Mouse (Mus musculus): ENCODE results near the gene Rexo1. TPM values are rescaled to one million over a fixed set of nuclear protein-coding genes. Genes with fewer than 3 reads are reported as not detected.

Rexo1 gene
- total RNA-seq, 4 experiments from 2014 or later, result 54.2 to 60.1 (median 57.0) TPM

DNA sequence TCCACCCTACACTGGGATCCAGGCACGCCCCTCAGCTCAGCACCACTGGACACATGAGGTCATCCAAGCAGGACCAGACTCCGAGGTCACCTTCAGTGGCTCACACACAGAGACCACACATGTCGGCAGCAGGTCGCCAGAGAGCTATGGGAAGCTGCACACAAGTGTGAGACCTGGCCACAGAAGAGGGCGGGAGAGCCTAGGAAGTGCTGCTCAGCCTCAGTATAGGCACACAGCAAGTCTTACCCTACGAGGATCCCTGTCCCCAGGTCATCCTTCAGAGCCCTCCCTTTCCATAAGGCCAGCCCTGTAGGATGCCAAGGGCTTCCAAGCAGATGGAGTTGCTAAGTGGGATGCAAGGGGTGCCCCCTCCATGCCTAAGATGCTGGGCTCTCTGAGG, 7.4 kb downstream of the Rexo1 start:
- DNase-seq, result no peak

DNA sequence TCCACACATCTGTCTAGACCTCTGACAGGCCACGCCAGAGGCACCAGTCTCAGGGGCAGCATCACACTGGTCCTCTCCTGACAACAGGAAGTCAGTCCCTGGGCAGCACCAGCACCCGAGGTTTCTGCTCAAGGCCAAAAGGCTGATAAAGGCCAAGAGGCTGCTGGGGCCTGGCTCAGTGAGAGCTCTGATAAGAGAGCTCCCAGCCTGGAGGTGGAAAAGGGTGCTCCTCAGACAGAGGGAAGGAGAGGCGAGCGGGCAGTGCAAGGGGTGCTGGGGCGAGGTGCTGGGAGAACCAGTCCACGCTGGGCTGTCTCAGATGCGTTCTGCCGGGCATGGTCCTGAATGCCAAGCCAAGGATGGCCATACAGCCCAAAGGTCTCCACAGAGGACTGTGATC, 7.8 kb downstream of the Rexo1 start:
- DNase-seq, result no peak

DNA sequence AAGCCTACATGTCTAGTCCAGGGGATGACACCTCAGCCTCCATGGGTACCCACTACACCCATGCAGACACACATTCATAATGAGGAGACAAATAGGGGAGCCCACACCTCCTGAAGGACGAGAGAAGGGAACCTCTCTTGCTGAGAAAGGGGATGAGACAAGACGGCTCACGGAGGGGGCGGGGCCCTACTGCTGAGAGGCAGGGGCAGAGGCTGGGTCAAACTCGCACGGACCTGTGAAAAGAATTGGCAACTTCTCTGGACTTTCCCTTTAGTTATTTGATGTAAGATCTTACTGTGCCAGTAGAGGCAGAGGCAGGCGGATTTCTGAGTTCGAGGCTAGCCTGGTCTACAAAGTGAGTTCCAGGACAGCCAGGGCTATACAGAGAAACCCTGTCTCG, 9.0 kb downstream of the Rexo1 start:
- no peak for DNase-seq

DNA sequence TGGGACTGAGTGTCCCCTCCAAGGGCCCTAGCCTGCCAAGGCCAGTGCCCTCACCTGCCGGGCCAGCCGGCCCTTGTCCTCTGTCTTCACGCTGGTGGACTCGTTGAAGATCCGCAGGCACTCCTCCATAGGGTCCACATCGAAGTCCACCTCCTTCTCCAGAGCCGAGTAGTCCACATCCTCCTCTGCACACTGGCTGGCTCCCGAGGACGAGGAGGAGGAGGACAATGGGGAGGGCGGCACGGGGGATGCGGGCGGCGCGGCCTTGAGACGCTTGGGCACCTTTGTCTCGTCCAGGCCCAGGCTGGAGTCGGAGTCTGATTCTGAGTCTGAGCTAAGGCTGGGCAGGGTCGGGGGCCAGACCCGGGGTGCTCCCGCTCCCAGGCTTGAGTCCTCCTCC, 12.1 kb downstream of the Rexo1 start:
- no peak for DNase-seq

DNA sequence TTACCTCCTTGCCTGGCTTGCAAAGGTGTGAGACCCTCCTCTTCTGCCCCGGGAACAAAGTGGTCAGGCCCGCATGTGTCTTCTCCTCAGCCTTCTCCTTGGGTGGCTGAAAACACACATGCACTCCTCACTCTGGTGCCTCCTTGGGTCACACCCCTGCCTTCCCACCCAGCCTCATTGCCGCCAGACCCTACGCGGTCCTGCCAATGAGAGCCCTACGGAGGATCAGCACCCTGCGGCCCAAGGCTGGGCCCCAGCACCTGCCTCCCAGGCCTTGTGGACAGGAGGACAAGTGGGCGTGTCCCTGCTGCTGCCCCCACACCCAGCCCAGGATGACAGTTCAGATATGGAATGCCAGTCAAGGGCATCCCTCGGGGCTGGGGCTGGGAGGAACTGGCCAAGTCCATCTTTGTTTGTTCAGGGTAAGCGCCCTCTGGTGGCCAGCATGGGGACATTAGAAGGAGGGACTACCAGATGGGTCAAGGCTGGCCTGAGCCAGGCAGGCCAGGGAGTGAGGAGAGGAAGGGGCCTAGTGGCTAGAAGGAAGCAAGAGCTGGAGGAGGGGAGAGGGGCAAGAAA, 12.8 kb downstream of the Rexo1 start:
- DNase-seq, result peak; percentile 92

DNA sequence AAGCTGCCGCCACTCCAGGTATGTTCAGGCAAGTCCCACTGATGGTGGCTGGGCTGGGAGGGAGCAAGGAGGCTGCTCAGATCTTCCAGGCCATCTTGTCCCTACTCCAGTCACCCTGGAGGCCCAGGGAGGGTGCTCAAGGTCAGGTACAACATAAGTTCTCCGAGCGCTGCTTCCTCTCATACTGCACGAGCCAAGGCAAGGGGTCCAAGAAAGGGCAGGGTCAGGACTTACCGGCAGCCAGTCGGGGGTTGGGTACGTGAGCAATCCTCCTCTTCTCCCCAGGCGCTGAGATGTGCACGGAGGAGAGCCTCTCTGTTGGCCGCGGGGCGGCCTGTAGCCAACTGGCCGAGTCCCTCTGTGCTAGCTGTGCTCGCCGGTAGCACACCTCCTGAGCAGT, 13.8 kb downstream of the Rexo1 start:
- no peak for DNase-seq

DNA sequence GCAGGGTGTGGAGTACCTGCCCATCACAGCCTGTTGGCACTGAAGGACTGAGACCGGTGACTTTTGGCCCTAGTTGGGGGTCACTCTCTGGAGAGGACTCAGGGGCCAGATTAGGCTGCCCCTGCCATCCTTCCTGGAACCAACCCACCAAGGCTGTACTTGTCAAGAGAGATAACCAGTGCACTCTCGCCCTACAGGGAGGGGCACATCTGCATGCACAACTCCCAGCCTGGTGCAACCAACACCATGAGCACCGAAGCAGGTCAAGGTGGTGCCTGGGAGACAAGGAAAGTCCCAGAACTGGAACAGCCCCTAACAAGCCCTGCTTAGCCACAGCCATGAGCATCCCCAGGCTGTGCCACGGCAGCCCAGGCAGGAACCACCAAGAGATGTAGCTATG, 14.4 kb downstream of the Rexo1 start:
- no peak for DNase-seq

DNA sequence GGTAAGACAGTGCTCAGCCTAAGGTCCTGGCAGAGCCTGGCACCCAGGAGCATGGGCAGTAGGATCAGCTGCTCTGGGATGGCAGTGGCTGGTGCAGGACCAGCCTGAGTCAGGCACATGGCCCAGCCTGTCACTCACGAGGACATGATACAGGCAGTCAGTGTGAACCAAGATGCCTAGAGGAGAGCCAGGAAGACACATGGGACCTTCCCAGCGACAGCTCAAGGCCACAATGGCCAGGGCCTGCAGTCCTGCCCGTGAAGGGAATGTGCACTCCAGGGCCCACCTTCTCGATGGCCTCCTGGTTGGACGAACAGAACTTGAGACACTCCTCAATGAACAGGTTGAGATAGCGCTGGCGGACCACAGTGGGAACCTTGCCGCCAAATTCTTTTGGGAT, 15.8 kb downstream of the Rexo1 start:
- no peak for DNase-seq

DNA sequence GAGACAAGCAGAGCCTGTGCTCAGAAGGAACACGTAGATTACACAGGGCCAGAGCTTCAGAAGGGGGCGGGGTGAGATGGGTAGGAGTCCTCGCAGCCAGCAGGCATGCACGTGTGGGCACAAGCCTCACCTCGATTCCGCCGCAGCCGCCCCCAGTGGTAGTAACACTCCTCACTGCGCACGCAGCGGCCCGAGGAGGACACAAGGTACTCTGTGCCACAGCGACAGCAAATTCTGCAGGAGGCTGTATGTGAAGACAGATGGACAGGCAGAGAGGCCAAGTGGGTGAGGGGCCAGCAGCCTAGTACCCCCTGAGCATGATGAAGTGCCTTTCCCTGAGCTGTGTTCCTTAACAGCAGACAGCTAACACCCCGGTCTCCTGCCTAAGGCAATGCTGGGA, 17.5 kb downstream of the Rexo1 start:
- DNase-seq, result no peak

DNA sequence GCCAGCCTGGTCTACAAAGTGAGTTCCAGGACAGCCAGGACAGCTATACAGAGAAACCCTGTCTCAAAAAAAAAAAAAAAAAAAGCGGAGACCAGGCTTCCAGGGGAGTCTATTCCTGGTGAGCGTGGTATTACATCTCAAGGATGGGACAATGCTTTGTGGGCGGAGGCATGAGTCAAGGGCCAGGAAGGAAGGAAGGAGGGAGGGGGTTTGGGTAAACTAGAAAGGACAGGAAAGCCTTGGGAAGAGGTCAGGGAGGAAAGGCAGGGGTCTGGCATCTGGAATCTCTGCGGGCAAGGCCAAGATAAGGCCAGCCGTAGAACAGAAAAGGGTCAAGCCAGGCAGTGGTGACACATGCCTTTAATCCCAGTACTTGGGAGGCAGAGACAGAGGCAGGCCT, 21.9 kb downstream of the Rexo1 start:
- no peak for DNase-seq

DNA sequence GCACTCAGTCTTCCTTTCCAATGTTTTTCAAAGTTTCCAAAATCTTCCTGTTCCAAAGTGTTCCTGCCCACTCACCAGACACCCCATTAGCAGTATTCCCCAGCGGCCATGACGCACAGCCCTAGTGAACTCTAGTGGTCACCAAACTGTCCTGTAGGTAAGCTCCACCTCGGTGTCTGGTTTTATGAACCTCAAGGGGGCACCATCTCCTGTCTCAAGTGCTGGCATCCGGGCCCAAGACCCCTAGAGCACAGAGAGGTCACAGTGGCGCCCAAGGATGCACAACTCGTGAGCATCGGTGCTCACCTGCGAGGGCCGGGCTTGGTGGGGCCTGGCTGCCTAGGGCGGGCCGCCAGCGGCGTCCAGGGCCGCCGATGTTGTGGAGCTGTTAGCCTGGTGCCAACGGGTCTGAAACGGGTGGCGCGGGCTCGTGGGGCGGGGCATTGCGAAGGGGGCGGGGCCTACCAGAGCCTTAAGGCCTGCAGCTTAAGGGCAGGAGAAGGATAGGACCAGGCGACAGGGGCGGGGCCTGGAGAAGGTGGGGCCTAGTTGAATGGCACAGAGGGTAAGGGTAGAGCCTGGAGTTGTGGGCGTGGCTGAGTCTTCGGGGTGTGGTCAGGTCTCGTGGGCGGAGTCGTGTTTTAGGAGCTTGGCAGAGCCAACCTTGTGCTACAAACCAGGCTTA, 22.5 kb downstream of the Rexo1 start, which contains the start of gene Atp8b3:
TSS of gene Atp8b3 (minus strand) at position 415 of the 685 bp plus-strand sequence.
- peak; percentile 96 for DNase-seq

DNA sequence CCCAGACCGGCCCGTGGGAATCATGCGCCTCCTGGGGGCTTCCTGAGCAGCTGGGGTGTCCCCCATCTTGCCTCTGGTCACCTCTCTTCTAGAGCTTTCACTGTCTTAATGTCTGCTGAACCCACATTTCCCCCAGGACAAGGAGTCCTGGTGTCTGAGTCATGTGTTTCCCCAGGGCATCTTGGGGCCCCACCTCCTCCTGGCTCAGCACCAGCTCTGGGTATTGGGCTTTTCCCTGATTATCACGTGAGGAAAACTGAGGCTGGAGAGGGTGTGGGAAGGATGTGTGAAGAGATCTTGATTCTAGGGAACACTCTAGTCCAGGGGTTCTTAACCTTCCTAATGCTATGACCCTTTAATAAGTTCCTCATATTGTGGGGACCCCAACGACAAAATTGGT, 23.2 kb downstream of the Rexo1 start:
- no peak for DNase-seq

DNA sequence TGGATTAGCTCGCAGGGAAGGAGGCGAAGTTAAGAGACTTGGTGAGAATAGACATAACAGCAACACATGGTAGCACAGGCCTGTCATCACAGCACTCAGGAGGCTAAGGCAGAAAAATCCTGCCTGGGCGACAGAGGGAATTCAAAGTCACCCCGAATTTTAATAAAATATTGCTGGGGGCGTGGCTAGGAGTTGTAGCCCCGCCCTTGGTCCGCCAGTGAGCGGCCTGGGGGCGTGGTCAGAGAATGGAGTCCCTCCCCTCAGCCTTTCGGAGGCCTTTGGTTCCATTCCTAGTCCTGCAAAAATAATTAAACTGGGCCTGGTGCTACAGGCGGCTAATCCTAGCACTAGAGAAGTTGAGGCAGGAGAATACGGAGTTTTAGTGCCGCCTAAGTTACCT, 25.6 kb downstream of the Rexo1 start:
- no peak for DNase-seq

DNA sequence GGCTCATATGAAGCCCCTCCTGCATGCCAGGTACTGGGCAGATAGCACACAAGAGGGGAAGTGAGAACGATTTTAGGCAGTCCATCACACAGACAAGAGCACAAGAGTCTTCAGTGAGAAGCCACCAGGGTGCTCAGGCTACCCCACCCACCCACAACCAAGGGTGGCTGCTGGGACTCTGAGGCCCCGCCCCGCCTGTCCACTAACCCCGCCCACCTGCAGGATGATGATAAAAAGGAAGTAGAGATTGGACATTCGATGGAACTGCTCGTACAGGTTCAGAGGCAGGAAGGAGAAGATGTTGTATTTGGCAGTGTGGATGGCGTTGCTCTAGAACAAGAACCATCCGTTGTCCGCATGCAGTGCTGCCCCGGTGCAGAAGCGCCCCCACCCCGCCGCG, 26.3 kb downstream of the Rexo1 start:
- no peak for DNase-seq

DNA sequence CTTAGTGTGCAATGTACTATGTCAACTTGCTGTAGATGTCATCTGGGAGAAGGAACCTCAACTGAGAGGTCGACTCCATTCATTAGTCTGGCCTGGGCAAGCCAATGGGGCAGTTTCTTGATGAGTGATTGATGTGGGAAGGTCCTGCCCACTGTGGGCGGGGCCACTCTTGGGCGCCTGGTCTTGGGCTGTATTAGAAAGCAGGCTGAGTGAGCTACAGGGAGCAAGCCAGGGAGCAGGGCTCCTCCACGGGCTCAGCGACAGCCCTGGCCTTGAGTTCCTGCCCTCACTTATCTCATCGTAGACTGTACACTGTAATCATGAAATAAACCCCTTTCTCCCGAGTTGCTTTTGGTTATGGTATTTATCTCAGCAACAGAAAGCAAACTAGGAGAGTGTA, 27.7 kb downstream of the Rexo1 start:
- no peak for DNase-seq

DNA sequence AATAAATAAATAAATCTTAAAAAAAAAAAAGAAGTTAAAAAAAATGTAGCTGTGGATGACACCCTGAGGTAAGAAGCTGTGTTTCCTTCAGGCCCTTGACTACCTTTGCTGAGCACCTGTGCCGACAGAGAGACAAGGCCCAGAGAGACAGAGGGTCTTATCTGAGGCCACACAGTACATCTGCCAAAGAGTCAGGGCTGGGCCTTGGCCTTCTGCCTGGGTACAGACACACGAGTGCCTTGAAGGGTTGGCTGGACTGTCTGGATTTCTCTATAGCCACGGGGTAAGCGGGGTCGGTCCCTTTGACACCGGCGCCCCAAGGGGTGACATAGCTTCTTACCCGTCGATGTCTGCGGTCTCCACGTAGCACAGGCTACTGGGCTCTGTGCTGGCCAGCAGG, 28.6 kb downstream of the Rexo1 start:
- DNase-seq, result no peak

DNA sequence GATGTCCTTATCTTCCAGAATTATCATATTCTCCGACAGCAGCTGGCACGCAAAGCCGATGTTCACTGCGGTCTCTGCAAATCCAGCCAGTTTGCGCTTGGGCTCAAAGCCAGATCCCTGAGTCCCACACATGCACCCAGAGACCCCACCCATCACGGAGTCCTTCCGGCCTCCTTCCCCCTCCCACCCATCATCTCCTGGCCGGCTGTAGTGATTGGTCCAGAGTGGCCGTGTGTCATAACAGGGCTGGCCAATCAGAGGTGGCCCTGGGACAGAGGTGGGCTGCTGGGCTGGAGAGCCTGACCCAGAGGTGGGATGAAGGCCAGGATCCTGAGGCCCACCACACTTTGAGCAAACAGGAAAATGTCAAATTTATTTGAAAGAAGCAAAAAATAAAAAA, 35.2 kb downstream of the Rexo1 start:
- no peak for DNase-seq

DNA sequence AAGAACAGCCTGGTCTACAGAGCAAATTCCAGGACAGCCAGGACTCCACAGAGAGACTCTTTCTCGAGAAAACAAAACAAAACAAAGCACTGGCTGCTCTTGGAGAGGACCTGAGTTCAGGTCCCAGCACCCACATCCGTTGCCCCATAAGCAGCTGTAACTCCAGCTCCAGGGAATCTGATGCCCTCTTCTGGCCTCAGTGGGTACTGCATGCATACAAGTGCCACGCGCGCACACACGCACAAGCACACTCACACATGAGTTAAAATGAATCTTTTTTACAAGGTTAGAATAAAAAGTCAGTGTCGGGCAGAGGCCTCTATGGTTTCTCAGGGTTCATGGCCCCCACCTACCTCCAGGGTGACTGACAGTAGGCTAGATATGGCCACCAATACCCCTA, 38.1 kb downstream of the Rexo1 start:
- DNase-seq, result no peak

DNA sequence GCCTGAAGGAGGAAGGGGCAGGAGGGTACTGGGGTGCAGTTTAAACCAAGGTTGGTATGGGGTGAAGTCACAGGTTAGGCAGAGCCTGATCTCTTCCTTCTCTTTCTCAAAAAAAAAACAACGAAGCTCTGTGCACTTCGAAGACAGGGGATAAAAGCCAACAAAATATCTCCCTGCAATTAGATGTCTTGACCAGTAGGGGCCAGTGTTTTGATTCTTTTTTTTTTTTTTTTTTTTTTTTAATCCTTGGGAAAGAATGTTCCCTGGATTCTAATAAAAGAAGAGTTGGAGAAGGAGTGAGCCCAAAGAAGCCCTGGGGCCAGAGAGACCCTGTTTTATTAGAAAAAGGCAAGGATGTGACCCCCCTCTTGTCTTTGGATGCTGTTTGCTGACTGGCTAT, 42.1 kb downstream of the Rexo1 start:
- no peak for DNase-seq

DNA sequence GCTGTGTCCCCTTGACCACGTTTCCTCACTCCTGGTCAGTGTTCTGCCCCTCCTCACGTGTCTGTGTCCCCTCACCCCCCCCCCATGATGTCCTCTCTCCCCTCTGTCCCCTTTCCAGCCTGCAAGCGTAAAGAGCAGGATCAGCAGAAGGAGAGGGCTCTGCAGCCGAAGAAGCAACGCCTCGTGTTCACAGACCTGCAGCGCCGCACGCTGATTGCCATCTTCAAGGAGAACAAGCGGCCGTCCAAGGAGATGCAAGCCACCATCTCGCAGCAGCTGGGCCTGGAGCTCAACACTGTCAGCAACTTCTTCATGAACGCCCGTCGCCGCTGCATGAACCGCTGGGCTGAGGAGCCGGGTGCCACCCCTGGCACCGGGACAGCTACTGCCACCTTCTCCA, 47.6 kb downstream of the Rexo1 start:
- DNase-seq, result no peak

DNA sequence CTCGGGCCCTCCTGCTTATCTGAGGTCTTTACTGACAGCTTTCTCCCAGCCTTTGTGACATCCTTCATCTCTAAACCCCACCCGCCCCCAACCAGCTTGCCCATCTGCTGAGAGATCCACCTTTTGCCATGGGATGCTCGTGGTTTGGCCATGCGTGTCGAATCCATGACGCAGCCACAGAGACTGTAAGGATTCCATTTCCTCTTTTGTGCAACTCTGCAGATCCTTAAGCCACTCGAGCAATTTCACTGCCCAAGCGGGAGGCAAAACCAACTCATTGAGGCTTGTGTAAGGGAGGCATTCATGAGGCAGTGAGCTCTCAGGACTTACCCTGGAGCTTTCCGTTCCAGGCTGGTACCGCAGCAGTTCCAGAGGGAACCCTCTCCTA, 51.1 kb downstream of the Rexo1 start:
- no peak for DNase-seq

DNA sequence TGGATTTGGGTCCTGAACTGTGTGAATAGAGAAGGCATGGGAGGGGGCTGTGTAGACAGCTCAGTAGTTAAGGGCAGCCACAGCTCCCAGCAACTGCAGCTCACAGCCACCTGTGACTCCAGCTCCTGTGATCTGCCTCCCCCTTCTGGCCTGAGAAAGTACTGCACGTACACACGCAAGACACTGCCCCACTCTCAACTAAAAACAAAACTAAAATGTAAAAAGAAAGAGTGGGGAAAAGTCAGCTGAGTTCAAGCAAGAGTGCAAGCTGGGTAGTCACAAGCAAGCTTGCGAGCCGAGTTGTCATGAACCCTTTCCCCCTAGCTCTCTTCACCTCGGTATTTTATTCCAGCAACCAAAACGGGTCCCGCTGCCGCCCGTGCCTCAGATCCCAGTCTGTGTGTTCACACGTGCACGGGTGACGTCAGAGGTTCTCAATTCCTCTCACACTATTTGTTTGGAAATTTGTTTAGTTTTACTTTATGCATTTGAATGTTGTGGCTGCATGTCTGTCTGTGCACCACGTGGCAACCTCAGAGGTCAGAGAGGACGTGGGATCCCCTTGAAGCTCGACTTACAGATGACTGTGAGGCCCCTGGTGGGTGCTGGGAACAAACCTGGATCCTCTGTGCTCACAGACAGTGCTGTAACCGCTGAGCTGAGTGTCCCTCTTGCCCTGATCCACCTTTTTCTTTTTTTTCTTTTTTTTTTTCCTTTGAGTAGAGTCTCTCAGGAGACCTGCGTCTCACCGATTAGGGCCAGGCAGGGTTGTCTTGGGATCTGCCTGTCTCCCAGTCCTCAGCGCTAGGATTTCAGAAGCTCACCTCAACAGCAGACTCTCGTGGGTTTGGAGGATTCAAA, 51.7 kb downstream of the Rexo1 start:
- DNase-seq, result peak; percentile 52

DNA sequence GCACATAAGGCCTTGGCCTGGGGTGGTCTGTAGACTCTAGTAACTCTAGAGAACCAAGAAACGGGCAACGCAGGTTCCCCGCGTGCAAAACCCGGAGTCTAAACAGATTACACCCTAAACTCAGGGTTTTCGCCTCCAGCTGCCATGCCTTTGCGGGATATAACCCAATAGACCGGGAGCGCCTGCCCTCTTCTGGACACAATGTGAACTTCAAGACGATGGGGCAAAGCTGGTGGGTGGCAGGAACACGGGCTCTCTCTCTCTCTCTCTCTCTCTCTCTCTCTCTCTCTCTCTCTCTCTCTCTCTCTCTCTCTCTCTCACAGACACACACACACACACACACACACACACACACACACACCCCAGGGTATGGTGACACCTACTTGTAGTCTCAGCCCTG, 55.1 kb downstream of the Rexo1 start:
- peak; percentile 29 for DNase-seq

DNA sequence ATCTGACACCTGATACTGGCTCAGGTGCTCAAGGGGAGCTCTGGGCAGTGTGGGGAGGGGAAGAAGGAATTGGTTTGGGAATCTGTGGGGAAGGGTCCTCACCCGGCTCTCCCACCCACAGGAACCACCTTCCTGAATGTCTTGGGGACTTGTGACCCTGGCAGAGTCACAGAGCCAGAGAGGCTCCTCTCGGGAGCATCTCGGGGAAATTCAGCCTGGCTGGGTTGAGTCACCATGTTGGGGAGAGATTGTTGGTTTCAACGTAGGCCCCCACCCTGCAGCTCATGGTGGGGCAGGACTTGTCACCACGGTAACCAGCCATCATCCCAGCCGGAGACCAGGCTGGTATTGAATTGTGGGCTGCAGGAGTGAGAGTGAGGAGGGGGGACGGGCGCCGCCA, 56.6 kb downstream of the Rexo1 start:
- no peak for DNase-seq
